Mouse (Mus musculus): ENCODE results near the gene Ptprg.

DNA sequence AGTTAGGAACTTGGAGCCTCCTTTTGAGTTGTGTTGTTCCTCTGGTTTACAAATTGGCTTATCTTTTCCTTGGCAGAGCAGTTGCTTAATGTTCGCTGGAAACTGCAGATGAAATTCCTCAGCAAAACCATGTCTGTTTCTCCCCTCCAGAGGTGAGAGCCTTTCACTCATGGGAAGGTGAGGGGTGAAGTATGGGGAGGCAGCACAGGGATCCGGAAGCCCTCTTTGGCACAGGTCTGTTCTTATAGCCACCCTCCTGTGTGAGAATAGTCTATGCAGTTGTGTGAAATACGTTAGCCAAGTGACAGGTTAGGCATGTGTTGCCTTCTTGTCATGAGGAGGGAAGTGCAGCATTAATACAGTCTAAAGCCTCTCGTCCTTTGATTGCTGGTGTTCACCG is 330.7 kb downstream of the Ptprg start:
- TF ChIP-seq EP300 (IDR thresholded peaks at IDR 0.05; ENCODE audit: insufficient read depth, low read depth, low read length) (no peak), CTCF (IDR thresholded peaks at IDR 0.05) (no peak)
